Mouse (Mus musculus) induced T-regulatory cell, adult 2 months (primary cell): Measurements from ENCODE around the gene Tmem62.
"Not testable (repeated sequence)": the region's sequence is repeated elsewhere in the genome, so short reads cannot be mapped to it uniquely, and the experiment has no call there.

Experiments
- DNase-seq: peaks from one replicate; pipeline ENCODE4 v3.0.0-alpha.2; 2012; ENCODE audit warnings: low read depth

The Tmem62 gene

GRCm38 (mm10) chr2:120996607-120997006 lies 19.8 kb downstream of the Tmem62 start:
- not testable (repeated sequence) for DNase-seq

- no peak for DNase-seq
Measured at GRCm38 (mm10) chr2:120998863-120999262, 22.0 kb downstream of the Tmem62 start.

- DNase-seq = peak; percentile 40
Measured at GRCm38 (mm10) chr2:121003586-121003985, 26.8 kb downstream of the Tmem62 start.

- DNase-seq = no peak
Measured at GRCm38 (mm10) chr2:121004018-121004811, 27.4 kb downstream of the Tmem62 start.

GRCm38 (mm10) chr2:121006986-121007385 lies 30.2 kb downstream of the Tmem62 start:
- peak; percentile 3 for DNase-seq

- peak; percentile 96 for DNase-seq
Measured at GRCm38 (mm10) chr2:121007925-121008663, 31.3 kb downstream of the Tmem62 start, which contains the start of gene Ccndbp1. Gene Ccndbp1 (plus strand): TSS chr2:121008403.

- no peak for DNase-seq
Measured at GRCm38 (mm10) chr2:121008664-121009007, 31.8 kb downstream of the Tmem62 start.

GRCm38 (mm10) chr2:121009071-121009677 lies 32.4 kb downstream of the Tmem62 start:
- DNase-seq = peak; percentile 40

- no peak for DNase-seq
Measured at GRCm38 (mm10) chr2:121012676-121013075, 35.9 kb downstream of the Tmem62 start.

- DNase-seq = no peak
Measured at GRCm38 (mm10) chr2:121015507-121015906, 38.7 kb downstream of the Tmem62 start.

GRCm38 (mm10) chr2:121016226-121016625 lies 39.4 kb downstream of the Tmem62 start:
- no peak for DNase-seq

- no peak for DNase-seq
Measured at GRCm38 (mm10) chr2:121017151-121017550, 40.3 kb downstream of the Tmem62 start.

GRCm38 (mm10) chr2:121022918-121023317 lies 46.1 kb downstream of the Tmem62 start:
- DNase-seq = no peak

- no peak for DNase-seq
Measured at GRCm38 (mm10) chr2:121036733-121037341, 60.0 kb downstream of the Tmem62 start, which contains the start of gene Epb42. Gene Epb42 (minus strand): TSS chr2:121037072.

GRCm38 (mm10) chr2:121038851-121039250 lies 62.0 kb downstream of the Tmem62 start:
- not testable (repeated sequence) for DNase-seq

- DNase-seq = no peak
Measured at GRCm38 (mm10) chr2:121039382-121039781, 62.6 kb downstream of the Tmem62 start.

GRCm38 (mm10) chr2:121041098-121041497 lies 64.3 kb downstream of the Tmem62 start:
- DNase-seq = peak; percentile 43

- DNase-seq = no peak
Measured at GRCm38 (mm10) chr2:121045653-121046052, 68.8 kb downstream of the Tmem62 start.

GRCm38 (mm10) chr2:121052176-121052575 lies 75.4 kb downstream of the Tmem62 start:
- DNase-seq = no peak

- no peak for DNase-seq
Measured at GRCm38 (mm10) chr2:121054060-121054459, 77.2 kb downstream of the Tmem62 start.

GRCm38 (mm10) chr2:121055915-121056314 lies 79.1 kb downstream of the Tmem62 start:
- no peak for DNase-seq
